Mouse (Mus musculus) embryo, embryonic 11.5 days (tissue): Measurements from ENCODE around the gene Nrxn1.
"Not testable (repeated sequence)": the region's sequence is repeated elsewhere in the genome, so short reads cannot be mapped to it uniquely, and the experiment has no call there.

ENCODE experiments used
- DNase-seq: peaks from one replicate; pipeline ENCODE4 v3.0.0-alpha.2; 2012; ENCODE audit warnings: low read depth, low spot score

The Nrxn1 gene

GRCm38 (mm10) chr17:90583826-90584534 is 508.9 kb downstream of the Nrxn1 start:
- no peak for DNase-seq

- no peak for DNase-seq
Observed at GRCm38 (mm10) chr17:90583196-90583595, 509.7 kb downstream of the Nrxn1 start.

GRCm38 (mm10) chr17:90569877-90570276 is 523.0 kb downstream of the Nrxn1 start:
- DNase-seq = no peak

GRCm38 (mm10) chr17:90565186-90565585 is 527.7 kb downstream of the Nrxn1 start:
- DNase-seq = no peak

GRCm38 (mm10) chr17:90556376-90556775 is 536.5 kb downstream of the Nrxn1 start:
- DNase-seq = no peak

GRCm38 (mm10) chr17:90550415-90550814 is 542.5 kb downstream of the Nrxn1 start:
- DNase-seq = no peak

- no peak for DNase-seq
Observed at GRCm38 (mm10) chr17:90546806-90547205, 546.1 kb downstream of the Nrxn1 start.

GRCm38 (mm10) chr17:90544639-90545259 is 548.1 kb downstream of the Nrxn1 start:
- no peak for DNase-seq

- DNase-seq = no peak
Observed at GRCm38 (mm10) chr17:90543986-90544638, 548.8 kb downstream of the Nrxn1 start.

GRCm38 (mm10) chr17:90531443-90531842 is 561.4 kb downstream of the Nrxn1 start:
- DNase-seq = no peak

GRCm38 (mm10) chr17:90506026-90506425 is 586.8 kb downstream of the Nrxn1 start:
- no peak for DNase-seq

- DNase-seq = not testable (repeated sequence)
Observed at GRCm38 (mm10) chr17:90503999-90504398, 588.9 kb downstream of the Nrxn1 start.

GRCm38 (mm10) chr17:90501023-90501675 is 591.7 kb downstream of the Nrxn1 start:
- DNase-seq = peak; percentile 42

GRCm38 (mm10) chr17:90479531-90480250 is 613.2 kb downstream of the Nrxn1 start:
- DNase-seq = no peak

GRCm38 (mm10) chr17:90456748-90457147 is 636.1 kb downstream of the Nrxn1 start:
- DNase-seq = no peak

- peak; percentile 23 for DNase-seq
Observed at GRCm38 (mm10) chr17:90455904-90456303, 637.0 kb downstream of the Nrxn1 start.

- peak; percentile 17 for DNase-seq
Observed at GRCm38 (mm10) chr17:90455409-90455775, 637.5 kb downstream of the Nrxn1 start.

- DNase-seq = peak; percentile 3
Observed at GRCm38 (mm10) chr17:90454738-90455408, 638.0 kb downstream of the Nrxn1 start.

- no peak for DNase-seq
Observed at GRCm38 (mm10) chr17:90454356-90454737, 638.5 kb downstream of the Nrxn1 start.

GRCm38 (mm10) chr17:90453280-90453679 is 639.6 kb downstream of the Nrxn1 start:
- no peak for DNase-seq

GRCm38 (mm10) chr17:90452770-90453169 is 640.1 kb downstream of the Nrxn1 start:
- no peak for DNase-seq
